Mouse (Mus musculus): ENCODE results near the gene Kcnt2.

DNA sequence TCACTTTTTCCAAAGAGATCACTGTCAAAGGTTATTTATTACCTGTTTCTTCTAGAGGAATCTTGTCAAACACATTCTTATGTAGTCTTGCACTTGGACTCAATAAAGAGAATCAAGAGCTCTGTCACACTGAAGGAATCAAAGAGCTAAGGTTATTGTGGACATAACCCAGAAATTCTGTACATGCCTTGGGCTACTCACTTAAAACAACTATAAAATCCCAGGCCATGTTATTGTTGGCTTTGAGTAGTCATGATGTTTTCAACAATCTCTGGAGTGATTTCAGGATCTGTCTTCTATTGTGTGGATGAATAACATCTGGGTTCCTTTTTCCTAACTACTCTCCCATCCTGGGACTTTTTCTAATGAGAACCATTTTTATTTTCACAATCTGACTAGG, 177.0 kb downstream of the Kcnt2 start:
- TF ChIP-seq CTCF (IDR thresholded peaks at IDR 0.05; ENCODE audit: low read depth, low read length) (no peak), EP300 (IDR thresholded peaks at IDR 0.05; ENCODE audit: insufficient read depth, low read depth, low read length) (no peak), POLR2A (IDR thresholded peaks at IDR 0.05; ENCODE audit: insufficient read depth, low read length) (no peak)
